Comparison of ENCODE assay signal across 9 mouse cellular contexts in the genomic region with DNA sequence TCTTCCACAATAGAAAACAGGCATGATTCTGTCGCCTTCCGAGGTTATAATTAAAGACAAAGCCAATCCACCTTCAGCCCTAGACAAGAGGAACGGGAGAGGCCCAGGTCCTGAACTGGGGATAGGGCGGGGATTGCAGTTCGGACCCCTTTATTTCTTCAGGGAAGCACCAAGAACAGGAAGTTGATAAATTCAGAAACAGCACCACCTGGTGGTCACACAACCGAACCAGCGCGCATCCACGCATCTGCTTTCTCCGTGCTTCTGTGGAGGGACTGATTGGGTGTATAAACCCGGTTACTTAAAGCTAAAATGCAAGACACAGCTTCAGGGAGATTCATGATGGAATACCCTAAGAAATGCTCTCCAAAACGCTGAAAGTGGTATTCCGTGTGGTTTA.
A peak's percentile ranks its signal among the peaks of the same experiment; 100 is the strongest.
DNase-seq lines count a peak whose midpoint lies in the region; ATAC-seq and TF ChIP-seq lines count a peak whose summit lies in the region.
"Had no signal": no experiment of that assay in that cellular context is flagged by ENCODE, and none has a peak within 500 bp of the region (broad histone marks: within the 10 kb centered on the region; RNA-seq: fewer than 3 reads in every experiment).

No protein-coding gene starts in this region.

- H3K4me3 ChIP-seq in E14TG2a.4 (replicated peaks; ENCODE audit: low read length) = no peak overlapping the region
- no peak overlapping the region for H3K4me3 ChIP-seq in bone marrow macrophage, adult 2 months (ENCODE audit: insufficient read depth, low read length)
- H3K4me3 ChIP-seq in heart, embryonic 14.5 days (ENCODE audit: control insufficient read depth in 1 of 2, insufficient read depth in 1 of 2, low read depth in 1 of 2, low read length in 2 of 2) = no peak overlapping the region
- H3K4me3 ChIP-seq in layer of hippocampus, adult 2 months = no peak overlapping the region
- no peak overlapping the region for H3K4me3 ChIP-seq in lung, postnatal 0 days (ENCODE audit: low read depth, low read length)
- H3K4me3 ChIP-seq: limb, embryonic 12.5 days had no signal

- no peak for ATAC-seq in heart, embryonic 14.5 days (ENCODE audit: insufficient number of reproducible peaks, insufficient read depth, low FRiP score, low read depth)
- ATAC-seq in lung, postnatal 0 days = no peak

- no peak overlapping the region for H3K9ac ChIP-seq in heart, embryonic 14.5 days (ENCODE audit: low read length)
- H3K9ac ChIP-seq in lung, postnatal 0 days (replicated peaks; ENCODE audit: low read depth) = no peak overlapping the region
- H3K9ac ChIP-seq: limb, embryonic 12.5 days had no signal

- TF ChIP-seq POLR2A in bone marrow macrophage, adult 2 months (IDR thresholded peaks at IDR 0.05; ENCODE audit: borderline replicate concordance, low read depth, low read length) = no peak

- peak; percentile 33 for DNase-seq in fibroblast of lung, adult 2 months (ENCODE audit: low read depth)
- peak; percentile 77 to 86 for DNase-seq in layer of hippocampus, adult 2 months (ENCODE audit: low spot score in 2 of 2)
- DNase-seq in lung, postnatal 0 days (ENCODE audit: low spot score) = peak; percentile 71
- DNase-seq in retina, postnatal 7 days (ENCODE audit: low read depth, low spot score) = peak; percentile 61
- peak; percentile 28 to 36 for DNase-seq in urinary bladder, adult 18-20 months (ENCODE audit: low spot score in 2 of 2)

- peaks cover 12% of the 10 kb centered on the region for H3K27me3 ChIP-seq in E14TG2a.4 (ENCODE audit: insufficient read depth, low read length)
- no peaks in the 10 kb centered on the region for H3K27me3 ChIP-seq in heart, embryonic 14.5 days (ENCODE audit: control insufficient read depth, insufficient read depth, low read length)
- H3K27me3 ChIP-seq in lung, postnatal 0 days (replicated peaks; ENCODE audit: insufficient read depth, low read length) = no peaks in the 10 kb centered on the region
- H3K27me3 ChIP-seq: limb, embryonic 12.5 days had no signal

- WGBS in heart, embryonic 14.5 days = 9% methylated on average over 13 of the region's 13 CpGs
- 5% methylated on average over 13 of the region's 13 CpGs for WGBS in lung, postnatal 0 days

- no peaks in the 10 kb centered on the region for H3K9me3 ChIP-seq in E14TG2a.4 (ENCODE audit: low read length)
- peaks cover 3% of the 10 kb centered on the region; the same call in 1 of the 2 replicates for H3K9me3 ChIP-seq in heart, embryonic 14.5 days (ENCODE audit: control insufficient read depth, low read length)
- no peaks in the 10 kb centered on the region for H3K9me3 ChIP-seq in lung, postnatal 0 days (ENCODE audit: low read length)
- H3K9me3 ChIP-seq: limb, embryonic 12.5 days had no signal

- no peak overlapping the region for H3K27ac ChIP-seq in bone marrow macrophage, adult 2 months (ENCODE audit: insufficient read depth, low read depth, low read length)
- H3K27ac ChIP-seq in heart, embryonic 14.5 days (replicated peaks in 1 of 2; ENCODE audit: control insufficient read depth in 1 of 2, insufficient read depth in 1 of 2, low read depth in 2 of 2, low read length in 2 of 2) = no peak overlapping the region
- H3K27ac ChIP-seq in layer of hippocampus, adult 2 months = no peak overlapping the region
- no peak overlapping the region for H3K27ac ChIP-seq in lung, postnatal 0 days (ENCODE audit: low read length)
- H3K27ac ChIP-seq: limb, embryonic 12.5 days had no signal

- peak; percentile 67 for TF ChIP-seq CTCF in E14TG2a.4 (conservative IDR thresholded peaks at IDR 0.05; ENCODE audit: low read length)
- peak; percentile 66 for TF ChIP-seq CTCF in bone marrow macrophage, adult 2 months (IDR thresholded peaks at IDR 0.05; ENCODE audit: low read depth, low read length)
- peak; percentile 91 for TF ChIP-seq CTCF in layer of hippocampus, adult 2 months (conservative IDR thresholded peaks at IDR 0.05)
- TF ChIP-seq CTCF in lung, postnatal 0 days (IDR thresholded peaks at IDR 0.05) = peak; percentile 79

- no peak for TF ChIP-seq EP300 in lung, postnatal 0 days (IDR thresholded peaks at IDR 0.05)

- no peaks in the 10 kb centered on the region for H3K4me1 ChIP-seq in E14TG2a.4 (replicated peaks; ENCODE audit: low read depth, low read length)
- no peaks in the 10 kb centered on the region for H3K4me1 ChIP-seq in bone marrow macrophage, adult 2 months (ENCODE audit: control insufficient read depth, insufficient read depth, low read length)
- no peaks in the 10 kb centered on the region for H3K4me1 ChIP-seq in heart, embryonic 14.5 days (ENCODE audit: control insufficient read depth in 2 of 2, insufficient read depth in 2 of 2, low read length in 2 of 2)
- H3K4me1 ChIP-seq in lung, postnatal 0 days (ENCODE audit: insufficient read depth, low read depth, low read length) = no peaks in the 10 kb centered on the region
- H3K4me1 ChIP-seq: limb, embryonic 12.5 days had no signal

- no peaks in the 10 kb centered on the region for H3K36me3 ChIP-seq in E14TG2a.4 (ENCODE audit: insufficient read depth, low read length)
- H3K36me3 ChIP-seq in heart, embryonic 14.5 days (ENCODE audit: control insufficient read depth, insufficient read depth, low read length) = no peaks in the 10 kb centered on the region
- H3K36me3 ChIP-seq in lung, postnatal 0 days (ENCODE audit: insufficient read depth, low read length) = no peaks in the 10 kb centered on the region
- H3K36me3 ChIP-seq: limb, embryonic 12.5 days had no signal

- H3K4me2 ChIP-seq in heart, embryonic 14.5 days (ENCODE audit: low read length) = peak overlapping the region; percentile 11; the same call in 1 of the 2 replicates
- H3K4me2 ChIP-seq in lung, postnatal 0 days (replicated peaks; ENCODE audit: low read depth, low read length) = no peak overlapping the region
- H3K4me2 ChIP-seq: limb, embryonic 12.5 days had no signal
